Mouse (Mus musculus) layer of hippocampus, adult 2 months (tissue): ENCODE data around the gene Cacna1h. TPM values are rescaled to one million over a fixed set of nuclear protein-coding genes. Genes with fewer than 3 reads are reported as not detected.

Experiments
- DNase-seq, 2 experiments: peaks; one replicate each; pipeline ENCODE4 v3.0.0; 2022; ENCODE audit warnings: low spot score in 2 of 2
- H3K27ac ChIP-seq: fragments of 200-600 bp; 2 replicates; pipeline ENCODE4 v1.8.1; 2022
- H3K4me3 ChIP-seq: fragments of 200-600 bp; 2 replicates; pipeline ENCODE4 v1.8.1; 2022; ENCODE audit warnings: mild to moderate bottlenecking
- CTCF ChIP-seq: fragments of 200-600 bp; conservative IDR thresholded peaks from 2 replicates; pipeline ENCODE4 v1.8.1; 2022; ENCODE audit warnings: antibody characterized with exemption, mild to moderate bottlenecking, moderate library complexity
- total RNA-seq, 2 experiments: library from RNA; stranded (reverse); gene quantifications; 2 replicates each; pipeline ENCODE4 v1.2.3; 2021

Cacna1h gene
- total RNA-seq, 2 experiments from 2014 or later = 121 to 142 TPM

GRCm38 (mm10) chr17:25464091-25464490, 30.5 kb upstream of the Cacna1h start:
- Histone ChIP-seq H3K27ac (no peak overlapping the region), H3K4me3 (no peak overlapping the region)
- no peak for DNase-seq
- TF ChIP-seq CTCF = no peak

DNA sequence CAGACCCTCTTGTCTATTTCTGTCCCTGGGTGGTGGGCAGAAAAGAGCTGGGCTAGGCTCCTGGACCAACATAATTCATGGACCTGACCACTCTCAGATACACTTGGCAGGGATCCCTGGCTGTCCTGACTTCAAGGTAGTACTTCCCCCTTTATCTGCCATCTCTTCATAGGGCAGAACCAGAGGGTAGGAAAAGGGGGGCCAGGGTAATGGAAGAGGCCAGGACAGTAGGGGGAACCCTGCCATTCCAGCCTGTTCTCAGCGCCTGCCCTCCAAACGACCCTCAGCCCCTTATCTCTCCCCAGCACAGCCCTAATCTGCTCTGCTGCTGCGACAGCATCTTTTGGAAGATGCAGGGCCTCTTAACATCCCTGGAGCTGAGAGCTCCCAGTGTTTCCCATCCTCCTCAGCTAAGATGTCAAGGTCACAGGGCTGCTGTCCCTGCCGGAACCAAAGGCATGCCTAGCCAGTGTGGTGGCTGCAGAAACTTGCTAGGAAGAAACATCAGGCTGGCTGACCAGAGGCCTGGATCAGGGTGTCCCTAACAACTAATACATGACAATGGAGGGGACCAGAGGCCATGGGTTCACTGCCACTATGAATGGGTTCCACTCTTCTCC, 29.9 kb upstream of the Cacna1h start:
- Histone ChIP-seq H3K27ac (no peak overlapping the region), H3K4me3 (no peak overlapping the region)
- DNase-seq = no peak
- TF ChIP-seq CTCF = no peak

DNA sequence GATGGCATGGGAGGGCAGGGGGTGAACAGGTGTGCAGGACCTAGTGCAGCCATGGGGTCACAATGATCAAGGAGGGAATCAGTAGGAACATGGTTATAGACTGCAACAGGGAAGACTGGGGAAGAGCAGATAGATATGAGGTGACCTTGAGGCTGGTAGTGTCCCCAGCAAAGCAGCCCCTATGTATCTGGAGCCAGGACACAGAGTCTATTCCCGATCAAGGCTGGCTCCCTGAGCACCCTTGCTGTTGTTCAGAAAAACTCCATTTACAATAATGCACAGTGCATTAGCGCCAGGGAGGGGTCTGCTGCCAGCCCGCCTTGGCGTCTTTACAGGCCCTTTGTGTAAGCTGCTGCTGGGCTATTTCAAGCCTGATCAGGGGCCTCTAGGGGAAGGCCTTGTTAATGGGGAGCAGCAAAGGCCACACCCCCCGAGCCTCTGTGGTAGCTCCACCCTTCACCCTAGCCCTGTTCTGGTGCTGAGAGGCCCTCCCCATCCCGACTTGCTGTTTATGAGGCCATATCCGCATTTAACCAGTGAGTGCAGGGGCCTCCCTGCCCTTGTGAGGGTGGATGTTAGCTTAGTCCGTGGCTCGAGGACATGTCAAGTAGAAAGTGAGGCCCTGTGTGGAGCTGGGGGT, 28.8 kb upstream of the Cacna1h start:
- Histone ChIP-seq H3K27ac (no peak overlapping the region), H3K4me3 (no peak overlapping the region)
- no peak for DNase-seq
- no peak for TF ChIP-seq CTCF

GRCm38 (mm10) chr17:25456540-25456939, 23.0 kb upstream of the Cacna1h start:
- Histone ChIP-seq H3K4me3 (no peak overlapping the region), H3K27ac (peak overlapping the region; percentile 96)
- TF ChIP-seq CTCF = no peak
- DNase-seq = peak; percentile 69 to 82

DNA sequence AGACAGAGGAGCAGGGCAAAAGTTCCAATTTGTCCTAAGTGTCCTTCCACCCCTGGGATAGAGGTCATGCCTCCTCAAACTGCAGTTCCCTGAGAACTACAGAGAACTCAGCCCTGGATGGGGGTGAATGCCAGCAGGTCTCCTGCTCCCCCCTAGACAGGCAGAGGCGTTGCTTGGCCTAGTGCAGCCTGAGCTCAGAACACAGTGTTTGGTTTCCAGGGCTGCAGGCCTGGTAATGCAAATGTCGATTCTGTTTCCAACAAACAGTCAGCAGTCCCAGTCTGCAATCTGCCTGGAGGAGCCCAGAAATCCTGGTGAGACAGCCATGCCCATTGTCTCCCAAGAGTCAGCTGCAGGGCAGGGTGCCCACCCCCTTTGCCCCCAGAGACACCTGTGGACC, 20.7 kb upstream of the Cacna1h start, which contains the start of gene Tekt4:
TSS of gene Tekt4 (plus strand) at position 344 of the 400 bp plus-strand sequence.
- no peak for TF ChIP-seq CTCF
- DNase-seq = peak in 1 of 2 experiments; percentile 54
- Histone ChIP-seq H3K4me3 (no peak within 1 kb of the TSS), H3K27ac (peak within 1 kb of the TSS; percentile 96)

- DNase-seq = no peak
- Histone ChIP-seq H3K27ac (no peak overlapping the region), H3K4me3 (no peak overlapping the region)
- TF ChIP-seq CTCF = no peak
Measured at GRCm38 (mm10) chr17:25452246-25452965, 18.8 kb upstream of the Cacna1h start.

DNA sequence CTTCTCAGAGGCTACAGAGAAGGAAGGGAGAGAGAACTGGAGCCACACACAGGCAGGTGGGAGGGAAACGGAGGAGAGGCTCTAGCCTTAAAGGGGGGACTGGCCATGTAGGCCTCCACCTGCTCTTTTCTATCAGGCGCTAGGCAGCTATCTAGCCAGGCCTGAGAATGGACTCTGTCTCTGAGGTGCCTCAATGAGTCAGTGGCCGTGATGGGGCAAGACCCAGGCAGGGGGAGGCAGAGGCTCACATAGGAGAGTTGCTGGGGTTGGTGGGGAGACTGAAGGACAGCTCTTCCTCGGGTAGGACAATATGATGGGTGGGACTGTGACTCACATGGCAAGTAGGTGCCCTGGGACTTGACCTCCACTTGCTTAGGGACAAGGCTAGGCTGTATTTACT, 16.7 kb upstream of the Cacna1h start:
- no peak overlapping the region for H3K27ac ChIP-seq
- no peak for DNase-seq
- no peak for TF ChIP-seq CTCF
- no peak overlapping the region for H3K4me3 ChIP-seq

GRCm38 (mm10) chr17:25447865-25448264, 14.3 kb upstream of the Cacna1h start:
- Histone ChIP-seq H3K4me3 (no peak overlapping the region), H3K27ac (no peak overlapping the region)
- DNase-seq = no peak
- no peak for TF ChIP-seq CTCF

DNA sequence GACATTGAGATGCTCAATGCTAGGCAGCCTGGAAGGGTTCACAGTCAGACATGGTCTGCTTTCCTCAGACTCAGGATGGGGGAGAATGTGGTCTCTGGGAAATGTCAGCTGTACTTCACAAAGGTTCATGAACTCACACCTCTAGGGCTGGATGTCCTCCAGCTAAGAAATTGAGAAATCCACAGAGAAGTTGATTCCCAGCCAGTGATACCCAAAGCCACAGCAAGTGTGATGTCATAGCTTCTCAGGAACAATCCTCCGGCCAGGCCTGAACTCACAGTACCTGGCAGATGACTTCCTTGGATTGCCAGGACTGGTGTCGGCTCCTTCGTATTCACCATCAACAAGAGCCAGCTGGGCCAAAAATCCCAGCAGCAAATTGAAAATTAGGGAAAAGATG, 12.3 kb upstream of the Cacna1h start:
- no peak overlapping the region for H3K27ac ChIP-seq
- no peak overlapping the region for H3K4me3 ChIP-seq
- no peak for TF ChIP-seq CTCF
- no peak for DNase-seq

GRCm38 (mm10) chr17:25445074-25445473, 11.5 kb upstream of the Cacna1h start:
- no peak overlapping the region for H3K4me3 ChIP-seq
- no peak for TF ChIP-seq CTCF
- no peak for DNase-seq
- no peak overlapping the region for H3K27ac ChIP-seq

DNA sequence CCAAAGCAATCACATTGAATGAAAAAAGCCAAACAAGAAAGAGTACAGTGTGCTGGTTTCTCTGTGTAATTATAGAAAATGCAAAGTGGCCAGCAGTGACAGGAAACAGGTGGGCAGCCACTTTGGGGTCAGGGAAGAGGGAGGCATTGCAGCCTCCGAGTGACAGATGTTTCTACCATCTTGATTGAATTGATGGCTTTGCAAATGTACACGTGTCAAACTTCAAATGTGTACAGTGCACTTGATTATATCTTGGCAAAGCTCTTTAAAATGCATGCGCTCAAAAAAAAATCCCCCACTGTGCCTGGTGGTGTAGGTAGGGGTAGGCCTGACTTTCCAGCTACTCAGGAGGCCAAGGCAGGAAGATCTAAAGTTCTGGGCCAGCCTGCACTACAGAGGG, 9.3 kb upstream of the Cacna1h start:
- no peak for TF ChIP-seq CTCF
- no peak for DNase-seq
- no peak overlapping the region for H3K27ac ChIP-seq
- H3K4me3 ChIP-seq = no peak overlapping the region

DNA sequence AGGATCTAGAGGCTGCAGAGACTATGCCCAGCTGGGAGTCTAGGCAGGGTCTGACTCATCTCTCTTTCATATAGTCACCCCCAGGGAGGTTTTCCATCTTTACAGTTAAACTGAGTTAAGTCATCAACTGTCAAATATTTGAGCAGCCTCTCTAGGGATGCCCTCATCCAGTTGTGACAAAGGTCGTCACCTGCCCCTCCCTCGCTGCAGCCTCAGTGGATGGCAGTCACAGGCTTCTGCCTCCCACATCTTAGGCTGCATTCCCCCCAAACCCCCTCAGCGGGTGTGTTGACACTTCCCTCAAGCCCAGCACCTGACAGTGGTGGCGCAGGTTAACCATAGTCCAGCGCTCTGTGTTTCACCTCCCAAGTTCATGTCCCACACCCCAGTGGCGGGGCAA, 7.8 kb upstream of the Cacna1h start:
- no peak for TF ChIP-seq CTCF
- Histone ChIP-seq H3K4me3 (no peak overlapping the region), H3K27ac (no peak overlapping the region)
- no peak for DNase-seq

DNA sequence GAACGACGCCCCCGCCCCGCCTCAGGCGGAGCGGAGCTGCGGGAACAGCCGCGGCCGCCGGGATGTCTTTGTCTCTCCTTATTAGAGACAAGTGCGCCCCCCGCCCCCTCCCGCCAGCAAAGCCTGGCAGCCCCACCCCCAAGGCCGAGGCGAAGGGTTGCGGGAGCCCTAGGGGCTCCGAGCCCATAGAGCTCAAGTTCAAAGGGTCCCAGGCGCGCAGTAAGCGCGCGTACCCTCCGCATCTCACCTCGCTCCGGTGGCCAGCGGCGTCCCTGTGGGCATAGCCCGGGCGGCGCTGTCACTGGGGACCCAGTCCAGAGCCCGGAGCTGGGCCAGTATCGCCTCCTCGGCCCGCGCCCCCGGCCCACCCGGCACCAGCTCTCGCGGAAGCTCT, 363 bp downstream of the Cacna1h start:
- no peak for TF ChIP-seq CTCF
- Histone ChIP-seq H3K4me3 (peak overlapping the region; percentile 85), H3K27ac (peak overlapping the region; percentile 96)
- DNase-seq = no peak
